Mouse (Mus musculus) lung, postnatal 0 days (tissue): ENCODE measurements around the gene March4.

Experiments used
- CTCF ChIP-seq: IDR thresholded peaks from 2 replicates; pipeline ENCODE4 v1.5.1; 2016; ENCODE audit warnings: antibody characterized with exemption, mild to moderate bottlenecking
- EP300 ChIP-seq: IDR thresholded peaks from 2 replicates; pipeline ENCODE4 v1.6.1; 2016; ENCODE audit warnings: antibody characterized with exemption, mild to moderate bottlenecking, control low read depth

- TF ChIP-seq CTCF (no peak), EP300 (no peak)
Observed at GRCm38 (mm10) chr1:72558625-72559024, 21.9 kb upstream of the March4 start.
